ENCODE assay signal across 26 mouse cellular contexts in genomic region chr14:40985635-40986034, GRCm38 (mm10). TPM values are rescaled to one million over a fixed set of nuclear protein-coding genes. Genes with fewer than 3 reads are reported as not detected.
A peak's percentile ranks its signal among the peaks of the same experiment; 100 is the strongest.
DNase-seq lines count a peak whose midpoint lies in the region; ATAC-seq and TF ChIP-seq lines count a peak whose summit lies in the region.
"Had no signal": no experiment of that assay in that cellular context is flagged by ENCODE, and none has a peak within 500 bp of the region (broad histone marks: within the 10 kb centered on the region; RNA-seq: fewer than 3 reads in every experiment).

No protein-coding gene starts in this region.

- no peak for DNase-seq in MEL (ENCODE audit: low read depth, low spot score)
- no peak for DNase-seq in kidney, adult 18-20 months
- DNase-seq in right cerebral cortex, adult 18-20 months = no peak
- DNase-seq: adrenal gland, adult 2 months; adrenal gland, postnatal 10 days; adrenal gland, postnatal 25 days; B cell, adult 2 months; cerebellum, adult 11-12 months; cerebellum, adult 2 months; cerebellum, adult 9-10 months; cerebellum, postnatal 10 days; cerebellum, postnatal 25 days; embryo, embryonic 11 days had no signal

- H3K9ac ChIP-seq in MEL (ENCODE audit: control insufficient read depth, low read depth, low read length, poor library complexity, severe bottlenecking) = no peak overlapping the region
- H3K9ac ChIP-seq in heart, embryonic 11.5 days (ENCODE audit: low read depth, low read length) = no peak overlapping the region
- H3K9ac ChIP-seq: embryonic facial prominence, embryonic 13.5 days; embryonic facial prominence, embryonic 15.5 days; forebrain, embryonic 12.5 days had no signal

- H3K4me1 ChIP-seq in MEL (ENCODE audit: control insufficient read depth in 1 of 2, insufficient read depth in 2 of 2, low read length in 2 of 2) = peaks cover 6 to 17% of the 10 kb centered on the region in 2 experiments
- H3K4me1 ChIP-seq in heart, embryonic 11.5 days (ENCODE audit: control insufficient read depth, insufficient read depth, low read length) = no peaks in the 10 kb centered on the region
- H3K4me1 ChIP-seq: forebrain, embryonic 10.5 days; forebrain, embryonic 12.5 days had no signal

- H3K27me3 ChIP-seq in MEL (ENCODE audit: control insufficient read depth in 1 of 2, insufficient read depth in 2 of 2, low read length in 2 of 2) = no peaks in the 10 kb centered on the region
- H3K27me3 ChIP-seq in heart, embryonic 11.5 days (ENCODE audit: control insufficient read depth, insufficient read depth, low read length) = no peaks in the 10 kb centered on the region
- H3K27me3 ChIP-seq: CH12.LX; embryonic facial prominence, embryonic 13.5 days; embryonic facial prominence, embryonic 15.5 days; forebrain, embryonic 12.5 days had no signal

- H3K27ac ChIP-seq in MEL (ENCODE audit: control insufficient read depth, low read depth, low read length) = no peak overlapping the region
- H3K27ac ChIP-seq in heart, embryonic 11.5 days (ENCODE audit: low read depth, low read length) = no peak overlapping the region
- H3K27ac ChIP-seq: embryonic facial prominence, embryonic 13.5 days; embryonic facial prominence, embryonic 15.5 days; forebrain, embryonic 10.5 days; forebrain, embryonic 12.5 days had no signal

- TF ChIP-seq POLR2A in MEL (IDR thresholded peaks at IDR 0.05; ENCODE audit: control insufficient read depth in 1 of 2, insufficient read depth in 1 of 2, low read depth in 1 of 2, low read length in 2 of 2, poor library complexity in 1 of 2) = no peak

- ATAC-seq in common myeloid progenitor, adult 5-6 weeks (replicated peaks; ENCODE audit: low read depth, poor library complexity, severe bottlenecking) = 0 out of 2 replicates have a peak, but pooled peaks have one; percentile 29
- peak; percentile 54; the same call in 1 of the 2 replicates for ATAC-seq in megakaryocyte, adult 5-6 weeks (ENCODE audit: poor library complexity, severe bottlenecking)
- ATAC-seq in heart, embryonic 11.5 days (replicated peaks; ENCODE audit: insufficient number of reproducible peaks, low FRiP score, low TSS enrichment) = no peak
- ATAC-seq: CD4-positive, CD25-positive, alpha-beta regulatory T cell, adult 4 months; forebrain, embryonic 14.5 days; forebrain, embryonic 16.5 days had no signal

- WGBS in heart, embryonic 11.5 days (ENCODE audit: insufficient replicate concordance) = 80% methylated on average over 4 of the region's 4 CpGs

- TF ChIP-seq CTCF in MEL (IDR thresholded peaks at IDR 0.05 in 2 of 3, conservative IDR thresholded peaks at IDR 0.05 in 1 of 3; ENCODE audit: control insufficient read depth in 1 of 3, insufficient read depth in 1 of 3, low read depth in 2 of 3, low read length in 3 of 3, poor library complexity in 1 of 3, severe bottlenecking in 1 of 3) = no peak

- H3K36me3 ChIP-seq in MEL (ENCODE audit: control insufficient read depth in 1 of 2, insufficient read depth in 2 of 2, low read length in 2 of 2) = peaks cover 0 to 20% of the 10 kb centered on the region in 2 experiments; a peak in 2 of 4 replicates
- H3K36me3 ChIP-seq in heart, embryonic 11.5 days (ENCODE audit: control insufficient read depth, insufficient read depth, low read length) = no peaks in the 10 kb centered on the region
- H3K36me3 ChIP-seq: embryonic facial prominence, embryonic 13.5 days; embryonic facial prominence, embryonic 15.5 days; forebrain, embryonic 10.5 days; forebrain, embryonic 12.5 days had no signal

- H3K9me3 ChIP-seq in MEL (replicated peaks; ENCODE audit: insufficient read depth, low read length) = no peaks in the 10 kb centered on the region
- no peaks in the 10 kb centered on the region for H3K9me3 ChIP-seq in heart, embryonic 11.5 days (replicated peaks; ENCODE audit: control insufficient read depth, low read length)
- H3K9me3 ChIP-seq: embryonic facial prominence, embryonic 13.5 days; embryonic facial prominence, embryonic 15.5 days; forebrain, embryonic 10.5 days; forebrain, embryonic 12.5 days; G1E had no signal

- TF ChIP-seq RAD21 in MEL (IDR thresholded peaks at IDR 0.05; ENCODE audit: low read depth, low read length) = no peak

- no peak overlapping the region for H3K4me3 ChIP-seq in MEL (ENCODE audit: control insufficient read depth in 1 of 2, insufficient read depth in 1 of 2, low read depth in 2 of 2, low read length in 2 of 2)
- no peak overlapping the region for H3K4me3 ChIP-seq in heart, embryonic 11.5 days (ENCODE audit: low read depth, low read length)
- H3K4me3 ChIP-seq: embryonic facial prominence, embryonic 13.5 days; embryonic facial prominence, embryonic 15.5 days; erythroblast, embryonic 14.5 days; forebrain, embryonic 10.5 days; forebrain, embryonic 12.5 days had no signal

- TF ChIP-seq EP300 in MEL (IDR thresholded peaks at IDR 0.05; ENCODE audit: low read depth in 1 of 2, low read length in 2 of 2) = peak in 1 of 2 experiments; percentile 53; a peak in 3 of 4 replicates

- no peak overlapping the region for H3K4me2 ChIP-seq in heart, embryonic 11.5 days
- H3K4me2 ChIP-seq: embryonic facial prominence, embryonic 13.5 days; embryonic facial prominence, embryonic 15.5 days; forebrain, embryonic 12.5 days had no signal

- no peaks in the 10 kb centered on the region for H3K79me2 ChIP-seq in MEL (ENCODE audit: control insufficient read depth, insufficient read depth, low read length, poor library complexity)

TF ChIP-seq in MEL, 35 proteins besides CTCF, POLR2A, EP300 and RAD21:
- TF ChIP-seq ZNF384 (IDR thresholded peaks at IDR 0.05; ENCODE audit: low read depth, low read length) (peak; percentile 56; the same call in 1 of the 2 replicates), BHLHE40 (IDR thresholded peaks at IDR 0.05; ENCODE audit: borderline replicate concordance, low read depth, low read length) (no peak), ZC3H11A (IDR thresholded peaks at IDR 0.05; ENCODE audit: low read depth, low read length) (no peak), GATA1 (IDR thresholded peaks at IDR 0.05; ENCODE audit: low read depth, low read length) (peak; percentile 41; the same call in 1 of the 2 replicates)

RNA-seq across cellular contexts. Expression of gene Tspan14, which starts 19.0 kb away (rescaled TPM):
- 16.7 and 24.8 TPM in 2 replicates for total RNA-seq in MEL (2012; rRNA removed)
- 10 to 100 TPM in 1 of 2 experiments, not detected in 1; 29.9 TPM for polyA plus RNA-seq in MEL (2012; ENCODE audit: insufficient read depth in 1 of 2, insufficient read length in 2 of 2, low read depth in 1 of 2, low replicate concordance in 2 of 2, missing spikeins in 1 of 2)
- total RNA-seq in common myeloid progenitor, adult 5-6 weeks (2017) = 46.6 and 49.2 TPM in 2 replicates
- total RNA-seq in megakaryocyte, adult 5-6 weeks (2015) = 60.6 and 66.0 TPM in 2 replicates
- total RNA-seq in megakaryocyte, adult 5-6 weeks (2017) = 72.4 and 76.5 TPM in 2 replicates
- 43.5 and 54.0 TPM in 2 replicates for polyA plus RNA-seq in heart, embryonic 11.5 days (2014; fragmentation: Nextera tagmentation; extraction: Ambion mirVana)

RNA-seq across cellular contexts. Expression of gene Fam213a, which starts 28.0 kb away (rescaled TPM):
- 19.2 and 20.3 TPM in 2 replicates for total RNA-seq in MEL (2012; rRNA removed)
- polyA plus RNA-seq in MEL (2012; ENCODE audit: insufficient read depth in 1 of 2, insufficient read length in 2 of 2, low read depth in 1 of 2, low replicate concordance in 2 of 2, missing spikeins in 1 of 2) = 10 to 100 TPM in 1 of 2 experiments, not detected in 1; 28.5 TPM
- 26.4 and 32.5 TPM in 2 replicates for total RNA-seq in common myeloid progenitor, adult 5-6 weeks (2017)
- 1.8 and 3.5 TPM in 2 replicates for total RNA-seq in megakaryocyte, adult 5-6 weeks (2015)
- total RNA-seq in megakaryocyte, adult 5-6 weeks (2017) = 2.6 and 3.6 TPM in 2 replicates
- polyA plus RNA-seq in heart, embryonic 11.5 days (2014; fragmentation: Nextera tagmentation; extraction: Ambion mirVana) = 67.7 and 75.4 TPM in 2 replicates
